Mouse (Mus musculus): ENCODE data around the gene Wtip.

- TF ChIP-seq CTCF (IDR thresholded peaks at IDR 0.05; ENCODE audit: low read depth), result no peak
- no peak for TF ChIP-seq EP300 (IDR thresholded peaks at IDR 0.05; ENCODE audit: low read depth)
Observed at GRCm38 (mm10) chr7:34101276-34101675, 31.8 kb downstream of the Wtip start.
